Mouse (Mus musculus) thymus, adult 18-20 months (tissue): ENCODE measurements at regions not wholly inside any gene's neighbourhood (a gene's known extent, or its start where the extent isn't known, plus 50 kb on each side); places are given as distances from the start of the nearest gene placed in this dataset.

ENCODE experiments used
- DNase-seq, 2 experiments: peaks; one replicate each; pipeline ENCODE4 v3.0.0; 2022; ENCODE audit warnings: mixed read lengths in 2 of 2

DNA sequence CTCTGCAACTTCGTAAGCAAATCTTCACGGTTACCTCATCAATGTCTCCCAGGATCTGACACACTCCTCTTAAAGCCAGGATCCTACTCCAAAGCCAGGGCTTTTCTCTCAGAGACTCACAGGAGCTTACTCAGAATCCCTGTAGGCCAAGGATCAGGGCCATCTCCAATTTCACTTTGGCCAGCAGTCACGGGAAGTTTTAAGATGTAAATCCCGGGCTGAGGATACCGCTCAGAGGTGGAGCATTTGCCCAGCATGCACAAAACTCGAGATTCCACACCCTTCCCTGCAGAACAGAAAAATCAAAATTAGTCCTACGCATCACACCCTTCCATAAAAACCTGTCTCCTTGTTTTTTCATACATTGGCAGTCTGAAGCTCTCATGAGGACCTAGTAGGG, 112.1 kb upstream of the Slc24a5 start:
- no peak for DNase-seq

DNA sequence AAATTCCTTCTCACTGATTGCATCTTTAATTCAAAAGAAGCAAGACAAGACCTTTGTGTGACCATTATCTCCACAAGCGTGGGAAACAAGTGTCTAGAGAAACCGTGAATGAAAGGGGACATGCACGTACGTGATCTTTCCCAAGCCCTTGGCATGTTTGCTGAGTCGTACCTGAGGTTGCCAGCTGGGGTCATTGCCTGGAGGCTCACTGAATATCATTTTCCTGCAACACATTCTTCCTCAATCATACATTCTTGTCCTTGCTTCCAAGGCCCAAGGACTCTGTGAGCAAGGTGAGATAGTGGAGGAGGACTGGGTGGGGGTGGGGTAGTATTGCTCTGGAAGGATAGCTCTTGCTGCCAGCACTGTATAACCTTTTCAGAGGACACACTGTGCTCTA, 108.5 kb upstream of the Slc24a5 start:
- no peak for DNase-seq

DNA sequence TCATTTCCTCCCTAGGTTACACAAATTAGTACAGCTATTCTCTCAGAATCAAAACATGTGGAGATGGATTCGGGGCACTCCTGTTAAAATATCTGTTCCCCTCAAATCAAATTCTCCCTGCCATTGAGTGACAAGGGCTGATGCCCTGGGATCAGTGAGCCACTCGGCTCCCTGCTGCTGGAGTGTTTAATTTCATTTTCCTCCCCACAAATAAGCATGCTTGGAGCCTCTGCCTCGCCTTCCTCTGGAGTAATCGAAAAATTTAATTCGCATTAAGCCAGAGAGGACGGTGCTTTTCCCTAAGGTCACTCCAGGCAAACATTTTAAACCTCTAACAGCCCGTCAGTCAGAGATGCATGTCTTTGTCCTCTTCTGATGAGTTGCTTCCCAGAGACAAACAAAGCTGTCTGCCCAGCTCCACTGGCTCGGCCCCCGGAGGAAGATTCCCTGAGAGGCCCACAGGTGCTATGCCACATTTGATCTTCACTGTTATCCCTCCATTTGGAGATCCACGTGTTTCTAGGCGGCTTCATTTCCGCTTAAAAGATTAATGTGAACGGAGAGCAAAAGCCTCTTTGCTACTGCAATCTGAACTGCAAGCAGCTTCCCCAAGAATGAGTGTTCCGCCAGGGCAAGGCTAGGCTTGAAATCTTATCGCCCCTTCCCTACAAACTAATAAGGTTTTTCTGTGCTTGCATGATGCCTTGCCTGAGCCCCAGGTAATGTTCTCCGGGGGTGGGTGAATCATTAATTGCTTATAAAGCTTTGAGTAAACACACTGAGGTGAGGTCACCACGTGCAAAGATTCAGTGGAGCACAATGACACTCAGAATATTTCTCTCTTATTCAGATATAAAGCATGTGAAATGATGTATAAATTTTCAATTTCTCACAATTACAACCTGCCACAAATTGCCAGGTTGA, 95.8 kb upstream of the Slc24a5 start:
- no peak for DNase-seq

DNA sequence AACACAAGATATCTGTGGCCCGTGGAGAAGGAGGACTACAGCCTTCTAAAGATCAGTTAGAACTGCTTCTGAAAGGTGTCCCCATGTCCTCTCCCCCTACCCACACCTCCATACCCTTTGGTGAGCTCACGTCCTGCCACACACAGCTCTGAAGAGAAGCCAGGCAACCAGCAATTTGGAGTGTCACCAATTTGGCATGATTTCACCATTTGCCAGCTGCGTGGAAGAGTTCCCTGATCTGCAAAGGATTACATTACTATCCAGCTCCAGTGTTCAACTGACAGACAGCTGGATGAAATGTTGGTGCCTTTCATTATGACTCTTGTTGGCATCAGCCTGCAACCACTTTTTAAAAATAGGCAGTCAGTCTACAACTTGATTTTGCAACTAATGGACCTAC, 92.8 kb upstream of the Slc24a5 start:
- DNase-seq: no peak

- no peak for DNase-seq
Observed at GRCm38 (mm10) chr2:124990976-124991375, 76.9 kb upstream of the Slc24a5 start.

GRCm38 (mm10) chr2:125015007-125015406, 52.9 kb upstream of the Slc24a5 start:
- DNase-seq: no peak

DNA sequence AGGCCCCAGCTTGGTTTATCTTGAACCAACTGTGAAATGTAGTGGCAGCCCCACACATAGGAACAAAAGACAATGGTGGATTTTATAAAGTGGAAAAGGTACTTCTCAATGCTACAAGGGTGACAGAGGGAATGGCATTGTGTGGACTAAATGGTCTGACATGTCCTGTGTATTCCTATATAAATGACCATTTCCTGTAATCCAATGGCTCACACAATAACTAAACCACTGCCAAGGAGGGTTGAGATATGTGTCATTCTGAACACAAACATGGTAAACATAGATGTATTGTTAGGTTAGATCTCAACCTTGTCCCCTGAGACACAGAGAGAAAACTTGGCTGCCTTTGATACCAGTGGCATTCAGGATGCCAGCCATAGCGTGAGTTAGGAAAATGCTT, 51.0 kb upstream of the Slc24a5 start:
- no peak for DNase-seq
